Mouse (Mus musculus) cerebellum, adult 2 months (tissue): ENCODE results near the gene Plekhm3. TPM values are rescaled to one million over a fixed set of nuclear protein-coding genes. Genes with fewer than 3 reads are reported as not detected.
A peak's percentile ranks its signal among the peaks of the same experiment; 100 is the strongest.

Experiments used
- DNase-seq, 2 experiments: peaks; one replicate each; pipeline ENCODE4 v3.0.0; 2021
- H3K27ac ChIP-seq: fragments of 200-500 bp; 2 replicates; pipeline ENCODE4 v1.5.1; 2012; ENCODE audit warnings: low read length, control low read depth, inconsistent platforms; ENCODE audit not compliant: insufficient read depth
- H3K27me3 ChIP-seq: fragments of 200-500 bp; 2 replicates; pipeline ENCODE4 v1.6.1; 2012; ENCODE audit warnings: inconsistent platforms, mild to moderate bottlenecking, low read length, moderate library complexity; ENCODE audit not compliant: control insufficient read depth, insufficient read depth
- H3K4me1 ChIP-seq: fragments of 200-500 bp; 2 replicates; pipeline ENCODE4 v1.6.1; 2011; ENCODE audit warnings: low read length; ENCODE audit not compliant: control insufficient read depth, insufficient read depth
- H3K4me3 ChIP-seq: fragments of 200-500 bp; replicated peaks from 2 replicates; pipeline ENCODE3; 2011; ENCODE audit warnings: mild to moderate bottlenecking, low read depth, low read length, control low read depth; ENCODE audit not compliant: insufficient read depth
- CTCF ChIP-seq: fragments of 200-500 bp; IDR thresholded peaks from 2 replicates; pipeline ENCODE4 v1.5.1; 2011; ENCODE audit warnings: low read depth, mild to moderate bottlenecking, control low read depth, low read length, moderate library complexity, borderline replicate concordance; ENCODE audit not compliant: insufficient read depth
- POLR2A ChIP-seq: fragments of 200-500 bp; IDR thresholded peaks from 2 replicates; pipeline ENCODE4 v1.6.1; 2011; ENCODE audit warnings: low read length, control low read depth, borderline replicate concordance; ENCODE audit not compliant: insufficient read depth
- WGBS: fragments of 180-500 bp; shearing (Covaris S2); methylation state at CpG from one replicate; pipeline ENCODE4 v1.1.7; 2018; 5-methylcytosine and 5-hydroxymethylcytosine counted together
- polyA plus RNA-seq: library from polyadenylated mRNA; depleted of rRNA; stranded (reverse); fragments of >200 nt; gene quantifications from 2 replicates; pipeline ENCODE4 v1.2.3, GENCODE M21; 2012

Gene Plekhm3
- polyA plus RNA-seq, 1 experiment = 14.5 TPM

DNA sequence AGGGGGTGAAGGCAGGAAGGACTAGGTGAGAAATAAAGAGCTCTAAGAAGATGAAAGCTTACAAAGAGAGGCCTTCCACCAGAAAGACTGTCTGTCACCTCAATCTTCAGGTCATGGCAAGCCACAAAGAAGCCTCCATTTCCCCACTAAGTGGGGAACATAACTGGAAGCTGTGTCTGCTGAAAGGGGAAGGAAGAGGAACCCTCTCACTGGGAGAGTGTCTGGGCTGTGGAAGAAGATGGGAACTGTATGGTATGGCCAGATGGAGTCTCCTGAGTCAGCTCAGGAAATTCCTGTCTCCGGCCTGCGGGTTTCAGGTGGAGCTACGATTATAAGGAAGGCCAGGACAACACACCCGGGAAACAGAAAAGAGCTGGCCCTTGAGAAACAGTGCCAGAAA is 88.9 kb downstream of the Plekhm3 start:
- Histone ChIP-seq H3K27me3 (no peaks in the 10 kb centered on the region), H3K4me1 (no peaks in the 10 kb centered on the region), H3K27ac (no peak overlapping the region), H3K4me3 (no peak overlapping the region)
- TF ChIP-seq CTCF (no peak), POLR2A (no peak)
- DNase-seq = peak in 1 of 2 experiments; percentile 31
- WGBS = 40% methylated on average over 4 of the region's 4 CpGs

- Histone ChIP-seq H3K4me1 (no peaks in the 10 kb centered on the region), H3K4me3 (no peak overlapping the region), H3K27ac (no peak overlapping the region), H3K27me3 (no peaks in the 10 kb centered on the region)
- TF ChIP-seq CTCF (no peak), POLR2A (no peak)
- WGBS = 81% methylated on average over 1 of the region's 1 CpGs
- DNase-seq = no peak
These were observed 90.5 kb downstream of the Plekhm3 start for GRCm38 (mm10) chr1:64866140-64866539.

DNA sequence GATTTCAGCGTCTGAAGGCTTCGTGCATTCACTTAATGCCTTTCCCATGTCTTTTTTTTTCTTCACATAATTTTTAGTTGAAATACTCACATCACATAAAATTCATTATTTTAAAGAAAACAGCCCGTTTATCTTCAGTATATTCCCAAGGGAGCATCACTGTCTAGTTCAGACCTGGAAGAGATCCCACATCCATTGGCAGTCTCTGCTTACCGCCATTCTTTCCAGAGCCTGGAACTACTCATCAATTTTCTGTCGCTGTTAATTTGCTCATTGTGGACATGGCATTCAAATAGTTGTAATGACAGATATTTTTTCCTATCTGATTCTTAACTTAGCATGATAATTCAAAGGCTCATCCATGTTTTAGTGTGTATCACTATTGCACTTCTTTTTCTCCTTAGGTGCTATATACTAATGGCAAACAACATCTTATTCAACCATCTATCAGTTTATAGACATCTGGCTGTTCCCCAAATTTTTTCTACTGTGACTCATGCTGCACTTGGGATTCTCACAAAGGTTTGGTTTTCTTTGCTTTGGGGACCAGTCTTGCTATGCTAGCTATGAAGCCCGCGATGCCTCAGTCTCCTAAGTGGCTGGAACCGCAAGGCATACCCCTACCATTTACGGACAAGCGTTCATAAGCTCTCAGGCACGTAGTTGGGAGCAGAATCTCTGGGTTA is 96.2 kb downstream of the Plekhm3 start:
- TF ChIP-seq CTCF (no peak), POLR2A (no peak)
- no peak for DNase-seq
- 70% methylated on average over 11 of the region's 11 CpGs for WGBS
- H3K4me1 ChIP-seq = no peaks in the 10 kb centered on the region
- no peak overlapping the region for H3K27ac ChIP-seq
- H3K27me3 ChIP-seq = no peaks in the 10 kb centered on the region
- no peak overlapping the region for H3K4me3 ChIP-seq

DNA sequence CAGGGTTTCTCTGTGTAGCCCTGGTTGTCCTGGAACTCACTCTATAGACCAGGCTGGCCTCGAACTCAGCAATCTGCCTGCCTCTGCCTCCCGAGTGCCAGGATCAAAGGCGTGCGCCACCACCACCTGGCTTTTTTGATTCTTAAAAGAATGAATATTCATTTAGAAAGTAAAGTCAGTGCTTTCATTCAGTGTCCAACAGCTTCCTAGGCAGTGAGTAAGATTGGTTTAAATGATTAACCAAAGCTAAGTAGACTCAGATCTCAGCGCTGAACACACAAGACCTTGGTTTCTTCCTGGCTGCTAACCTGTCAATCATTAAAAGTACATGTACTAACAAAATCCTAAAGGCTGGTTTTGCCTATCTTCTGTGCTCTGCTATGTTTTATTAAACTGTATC is 96.8 kb downstream of the Plekhm3 start:
- Histone ChIP-seq H3K4me1 (no peaks in the 10 kb centered on the region), H3K27ac (no peak overlapping the region), H3K4me3 (no peak overlapping the region), H3K27me3 (no peaks in the 10 kb centered on the region)
- WGBS = 84% methylated on average over 5 of the region's 5 CpGs
- DNase-seq = no peak
- TF ChIP-seq POLR2A (no peak), CTCF (no peak)

DNA sequence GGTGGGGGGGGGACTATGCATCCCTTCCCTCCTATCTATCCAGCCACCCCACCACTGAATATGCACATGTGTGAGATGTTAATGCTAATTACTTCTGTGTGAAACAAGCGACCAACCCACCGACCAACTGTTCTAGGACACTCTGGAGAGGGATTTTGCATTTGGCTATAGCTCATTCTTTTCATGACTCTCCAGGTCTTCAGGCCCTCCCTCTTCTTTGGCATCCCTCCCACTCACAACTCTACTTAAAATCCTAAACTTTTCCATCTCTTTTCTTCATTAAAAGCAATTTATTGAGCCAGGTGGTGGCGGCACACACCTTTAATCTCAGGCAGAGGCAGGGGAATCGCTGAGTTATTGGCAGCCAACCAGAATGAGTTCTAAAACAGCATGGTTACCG is 101.8 kb downstream of the Plekhm3 start:
- Histone ChIP-seq H3K27ac (no peak overlapping the region), H3K4me1 (peaks cover 3% of the 10 kb centered on the region; the same call in 1 of the 2 replicates), H3K27me3 (no peaks in the 10 kb centered on the region), H3K4me3 (no peak overlapping the region)
- no peak for DNase-seq
- WGBS = 55% methylated on average over 5 of the region's 5 CpGs
- no peak for TF ChIP-seq POLR2A
- TF ChIP-seq CTCF = no peak

DNA sequence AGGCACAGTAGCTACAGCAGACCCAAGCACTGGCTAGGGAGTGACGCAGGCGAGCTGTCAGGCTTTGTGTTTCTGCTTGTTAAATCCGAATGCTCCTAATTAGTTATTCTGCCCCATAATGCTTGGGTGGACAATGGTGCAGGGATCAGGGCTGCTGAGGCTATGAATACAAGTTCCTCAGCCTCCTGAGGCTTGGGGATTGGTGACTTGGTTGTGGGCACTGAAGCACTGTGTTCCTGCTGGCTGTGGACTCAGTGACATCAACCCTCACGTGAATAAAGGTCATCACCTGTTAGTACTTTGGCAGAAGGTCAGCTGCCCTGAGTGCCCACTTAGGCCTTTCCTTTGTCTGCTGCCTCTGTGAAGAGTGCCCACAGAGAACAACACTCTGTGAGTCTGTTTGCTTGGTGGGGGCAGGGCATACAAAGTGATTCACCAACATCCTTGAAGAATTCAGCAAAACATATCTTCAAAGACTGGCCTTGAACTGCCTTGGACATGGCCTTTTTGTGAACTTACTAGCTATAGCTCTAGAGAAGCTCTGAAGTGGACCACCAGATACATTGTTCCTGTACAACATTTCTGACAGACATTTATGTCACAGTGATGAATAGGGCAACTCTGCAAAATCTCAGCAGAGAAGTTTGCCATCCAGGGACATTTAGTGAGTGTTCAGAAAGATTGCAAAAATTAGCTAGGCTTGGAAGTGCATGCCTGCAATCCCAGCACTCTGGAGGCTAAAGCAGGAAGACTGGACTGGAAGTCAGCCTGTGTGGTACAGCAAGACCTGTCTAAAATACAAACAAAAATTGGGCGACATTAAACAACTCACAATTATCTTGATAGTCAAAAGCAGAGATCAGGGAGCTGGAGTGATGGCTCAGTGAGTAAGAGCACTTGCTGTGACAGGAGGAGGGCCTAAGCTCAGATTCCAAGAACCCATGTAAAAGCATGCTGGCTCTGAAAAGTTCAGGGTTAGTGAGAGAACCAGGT is 102.6 kb downstream of the Plekhm3 start:
- WGBS = 60% methylated on average over 5 of the region's 5 CpGs
- H3K27ac ChIP-seq = no peak overlapping the region
- no peak overlapping the region for H3K4me3 ChIP-seq
- TF ChIP-seq POLR2A (no peak), CTCF (no peak)
- no peaks in the 10 kb centered on the region for H3K27me3 ChIP-seq
- no peak for DNase-seq
- H3K4me1 ChIP-seq = peaks cover 3% of the 10 kb centered on the region; the same call in 1 of the 2 replicates

DNA sequence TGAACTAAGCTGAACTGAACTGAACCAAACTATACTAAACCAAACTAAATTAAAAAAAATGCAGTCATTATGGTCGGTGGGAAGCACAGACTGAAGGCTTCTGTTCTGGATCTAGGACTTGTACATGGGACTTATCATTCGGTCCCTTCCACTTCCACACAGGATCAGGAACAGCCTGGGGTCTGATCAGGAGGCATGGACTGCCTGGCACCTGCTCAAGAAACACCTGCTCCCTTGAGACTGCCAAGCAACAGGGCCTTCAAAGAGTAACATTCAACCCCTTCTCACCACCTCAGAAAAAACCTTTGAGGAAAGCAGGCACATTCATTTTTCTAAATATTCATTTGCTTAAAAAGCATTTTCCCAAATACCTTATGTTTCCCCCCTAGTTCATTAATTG is 103.4 kb downstream of the Plekhm3 start:
- 74% methylated on average over 2 of the region's 2 CpGs for whole genome bisulfite sequencing
- Histone ChIP-seq H3K4me1 (peaks cover 3% of the 10 kb centered on the region; the same call in 1 of the 2 replicates), H3K27ac (no peak overlapping the region), H3K4me3 (no peak overlapping the region), H3K27me3 (no peaks in the 10 kb centered on the region)
- TF ChIP-seq POLR2A = no peak
- no peak for TF ChIP-seq CTCF
- DNase-seq = no peak
